Mouse (Mus musculus) kidney, embryonic 14.5 days (tissue): ENCODE measurements around the gene Gpc6. TPM values are rescaled to one million over a fixed set of nuclear protein-coding genes. Genes with fewer than 3 reads are reported as not detected.

Experiments
- ATAC-seq: fragments of 200-750 bp; cut with Nextera tagmentation; 2 replicates; pipeline ENCODE4 v1.8.0; 2017; ENCODE audit warnings: moderate number of reproducible peaks, mild to moderate bottlenecking, moderate TSS enrichment, moderate library complexity; ENCODE audit not compliant: low FRiP score, low TSS enrichment
- H3K27ac ChIP-seq: fragments of 300-500 bp; sonication (generic); 2 replicates; pipeline ENCODE4 v1.5.1; 2014; ENCODE audit warnings: low read depth, mild to moderate bottlenecking, low read length, moderate library complexity, mixed read lengths
- H3K27me3 ChIP-seq: fragments of 300-500 bp; sonication (generic); 2 replicates; pipeline ENCODE4 v1.6.1; 2014; ENCODE audit warnings: mild to moderate bottlenecking, low read length; ENCODE audit not compliant: control insufficient read depth, insufficient read depth
- H3K36me3 ChIP-seq: fragments of 300-500 bp; sonication (generic); 2 replicates; pipeline ENCODE4 v1.6.1; 2014; ENCODE audit warnings: low read length, mixed read lengths; ENCODE audit not compliant: control insufficient read depth, insufficient read depth
- H3K4me1 ChIP-seq: fragments of 300-500 bp; sonication (generic); 2 replicates; pipeline ENCODE4 v1.6.1; 2014; ENCODE audit warnings: low read length, mixed read lengths; ENCODE audit not compliant: control insufficient read depth, insufficient read depth
- H3K4me2 ChIP-seq: fragments of 300-500 bp; sonication (generic); replicated peaks from 2 replicates; pipeline ENCODE4 v1.6.1; 2014; ENCODE audit warnings: low read depth, mild to moderate bottlenecking, low read length
- H3K4me3 ChIP-seq: fragments of 300-500 bp; sonication (generic); 2 replicates; pipeline ENCODE4 v1.5.1; 2014; ENCODE audit warnings: mild to moderate bottlenecking, low read length
- H3K9ac ChIP-seq: fragments of 300-500 bp; sonication (generic); 2 replicates; pipeline ENCODE4 v1.6.1; 2014; ENCODE audit warnings: low read depth, mild to moderate bottlenecking, low read length, moderate library complexity
- H3K9me3 ChIP-seq: fragments of 300-500 bp; sonication (generic); 2 replicates; pipeline ENCODE4 v1.6.1; 2016; ENCODE audit warnings: low read length; ENCODE audit not compliant: control insufficient read depth
- WGBS: fragments of 180-500 bp; shearing (Covaris S2); extraction: QIAGEN DNeasy Blood & Tissue Kit; methylation state at CpG from one replicate; pipeline ENCODE4 v1.1.7; 2014; 5-methylcytosine and 5-hydroxymethylcytosine counted together
- polyA plus RNA-seq: library from polyadenylated mRNA; unstranded; fragments of >200 nt; fragmentation: Nextera tagmentation; extraction: Ambion mirVana; gene quantifications from 2 replicates; pipeline ENCODE4 v1.2.1, GENCODE M21; 2014

Gene Gpc6
- 52.0 and 71.8 TPM in 2 replicates for polyA plus RNA-seq

- peak within 1 kb of the TSS; percentile 65 for H3K4me2 ChIP-seq
- H3K4me1 ChIP-seq, result peaks cover 16% of the 10 kb centered on the region
- no peaks in the 10 kb centered on the region for H3K27me3 ChIP-seq
- peak within 1 kb of the TSS; percentile 93 for H3K4me3 ChIP-seq
- ATAC-seq, result peak; percentile 73
- H3K36me3 ChIP-seq, result no peaks in the 10 kb centered on the region
- peak within 1 kb of the TSS; percentile 98 for H3K27ac ChIP-seq
- no peaks in the 10 kb centered on the region for H3K9me3 ChIP-seq
- peak within 1 kb of the TSS; percentile 96 for H3K9ac ChIP-seq
- WGBS, result under 1% methylated on average over 38 of the region's 38 CpGs
Measured at GRCm38 (mm10) chr14:116924876-116925601, at the start of gene Gpc6. Gpc6 (plus strand) TSS chr14:116925315.

GRCm38 (mm10) chr14:116882480-116883044, 42.6 kb upstream of the Gpc6 start:
- Histone ChIP-seq H3K36me3 (no peaks in the 10 kb centered on the region), H3K4me2 (peak overlapping the region; percentile 10; the same call in 1 of the 2 replicates), H3K4me1 (no peaks in the 10 kb centered on the region), H3K9ac (no peak overlapping the region), H3K27me3 (no peaks in the 10 kb centered on the region), H3K27ac (no peak overlapping the region), H3K4me3 (no peak overlapping the region), H3K9me3 (no peaks in the 10 kb centered on the region)
- peak; percentile 55; the same call in 1 of the 2 replicates for ATAC-seq
- 44% methylated on average over 7 of the region's 7 CpGs for WGBS

DNA sequence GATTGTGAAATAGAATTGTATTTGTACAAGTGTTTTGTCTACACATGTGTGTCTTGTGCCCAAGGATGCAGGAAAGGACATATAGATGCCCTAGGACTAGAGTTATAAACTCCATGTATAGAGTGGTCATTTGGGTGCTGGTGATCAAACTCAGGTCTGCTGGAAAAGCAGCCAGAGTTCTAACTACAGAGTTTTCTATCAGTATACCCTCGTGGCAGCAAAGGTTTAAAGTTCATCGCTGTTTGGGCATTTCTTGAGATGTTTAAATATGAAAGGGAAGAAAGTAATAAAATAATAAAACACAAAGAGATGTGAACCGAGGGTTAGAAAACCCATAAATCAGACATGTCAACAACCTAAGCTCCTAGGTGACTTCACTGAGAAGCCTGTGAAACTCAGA, 30.8 kb upstream of the Gpc6 start:
- H3K9me3 ChIP-seq, result no peaks in the 10 kb centered on the region
- no peaks in the 10 kb centered on the region for H3K27me3 ChIP-seq
- WGBS, result 14% methylated on average over 3 of the region's 3 CpGs
- no peaks in the 10 kb centered on the region for H3K4me1 ChIP-seq
- H3K36me3 ChIP-seq, result no peaks in the 10 kb centered on the region
- no peak overlapping the region for H3K9ac ChIP-seq
- no peak for ATAC-seq
- H3K27ac ChIP-seq, result no peak overlapping the region
- no peak overlapping the region for H3K4me3 ChIP-seq
- H3K4me2 ChIP-seq, result no peak overlapping the region

DNA sequence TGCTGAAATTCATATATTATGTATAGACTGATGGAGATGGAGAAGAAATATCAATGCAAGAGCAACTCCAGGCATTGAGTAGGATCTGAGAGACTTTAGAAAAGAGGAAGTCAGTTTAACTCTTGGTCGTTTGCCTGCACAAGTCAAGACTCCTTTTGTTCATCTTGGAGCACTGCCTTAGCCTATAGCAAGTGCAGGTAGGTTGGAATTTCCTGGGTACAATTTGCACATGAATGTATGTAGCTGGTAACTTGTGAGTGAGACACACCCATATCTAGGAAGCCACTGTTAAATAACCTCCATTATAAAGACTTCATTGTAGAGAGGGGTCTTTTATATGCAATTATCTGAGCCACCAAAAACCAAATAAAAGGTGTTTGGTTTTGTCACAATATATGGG, 27.1 kb upstream of the Gpc6 start:
- no peak overlapping the region for H3K27ac ChIP-seq
- no peaks in the 10 kb centered on the region for H3K27me3 ChIP-seq
- no peaks in the 10 kb centered on the region for H3K9me3 ChIP-seq
- ATAC-seq, result no peak
- H3K9ac ChIP-seq, result no peak overlapping the region
- no peak overlapping the region for H3K4me3 ChIP-seq
- H3K36me3 ChIP-seq, result no peaks in the 10 kb centered on the region
- 43% methylated on average over 1 of the region's 1 CpGs for WGBS
- H3K4me1 ChIP-seq, result no peaks in the 10 kb centered on the region
- H3K4me2 ChIP-seq, result no peak overlapping the region

GRCm38 (mm10) chr14:116911768-116912167, 13.3 kb upstream of the Gpc6 start:
- no peak for ATAC-seq
- no peaks in the 10 kb centered on the region for H3K27me3 ChIP-seq
- peaks cover 5% of the 10 kb centered on the region; the same call in 1 of the 2 replicates for H3K9me3 ChIP-seq
- H3K27ac ChIP-seq, result no peak overlapping the region
- no peaks in the 10 kb centered on the region for H3K36me3 ChIP-seq
- 74% methylated on average over 1 of the region's 1 CpGs for WGBS
- H3K4me2 ChIP-seq, result no peak overlapping the region
- no peak overlapping the region for H3K4me3 ChIP-seq
- no peaks in the 10 kb centered on the region for H3K4me1 ChIP-seq
- no peak overlapping the region for H3K9ac ChIP-seq

GRCm38 (mm10) chr14:116916874-116917273, 8.2 kb upstream of the Gpc6 start:
- H3K27me3 ChIP-seq, result no peaks in the 10 kb centered on the region
- 58% methylated on average over 6 of the region's 6 CpGs for WGBS
- H3K4me2 ChIP-seq, result no peak overlapping the region
- H3K4me1 ChIP-seq, result no peaks in the 10 kb centered on the region
- no peaks in the 10 kb centered on the region for H3K9me3 ChIP-seq
- H3K4me3 ChIP-seq, result no peak overlapping the region
- ATAC-seq, result no peak
- no peak overlapping the region for H3K27ac ChIP-seq
- H3K36me3 ChIP-seq, result no peaks in the 10 kb centered on the region
- no peak overlapping the region for H3K9ac ChIP-seq

- Histone ChIP-seq H3K4me3 (peak overlapping the region; percentile 93; the same call in 1 of the 2 replicates), H3K27ac (no peak overlapping the region)
- 23% methylated on average over 2 of the region's 2 CpGs for WGBS
Measured at GRCm38 (mm10) chr14:116924266-116924665, 849 bp upstream of the Gpc6 start.

DNA sequence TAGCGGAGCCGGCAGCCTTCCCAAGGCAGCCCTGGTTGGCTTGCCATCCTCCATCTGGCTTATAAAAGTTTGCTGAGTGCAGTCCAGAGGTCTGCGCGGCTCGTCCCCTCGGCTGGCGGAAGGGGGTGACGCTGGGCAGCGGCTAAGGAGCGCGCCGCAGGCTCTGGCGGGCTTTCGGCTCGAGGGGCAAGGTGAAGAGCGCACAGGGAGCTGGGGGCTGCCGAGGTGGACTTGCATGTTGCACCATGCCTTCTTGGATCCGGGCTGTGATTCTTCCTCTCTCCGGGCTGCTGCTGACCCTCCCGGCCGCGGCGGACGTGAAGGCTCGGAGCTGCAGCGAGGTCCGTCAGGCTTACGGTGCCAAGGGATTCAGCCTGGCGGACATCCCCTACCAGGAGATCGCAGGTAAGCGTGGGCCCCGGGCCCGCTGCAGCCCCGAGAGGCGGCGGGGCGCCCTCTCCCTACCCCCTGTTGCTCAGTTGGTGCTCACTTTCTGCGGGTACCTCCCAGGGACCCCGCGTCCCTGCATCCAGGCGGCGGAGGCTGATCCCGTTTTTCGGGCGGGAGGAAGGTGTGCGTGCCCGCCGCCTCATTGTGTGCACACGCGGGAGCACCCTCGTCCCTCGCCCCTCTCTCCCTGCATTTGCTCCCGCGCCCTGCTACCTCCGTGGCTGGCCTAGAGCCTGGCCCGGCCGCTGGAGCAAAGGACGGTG, 732 bp downstream of the Gpc6 start:
- peak; percentile 13; the same call in 1 of the 2 replicates for ATAC-seq
- Histone ChIP-seq H3K4me1 (peaks cover 16% of the 10 kb centered on the region), H3K36me3 (no peaks in the 10 kb centered on the region), H3K27me3 (no peaks in the 10 kb centered on the region), H3K9me3 (no peaks in the 10 kb centered on the region), H3K27ac (peak overlapping the region; percentile 98), H3K9ac (peak overlapping the region; percentile 96), H3K4me2 (peak overlapping the region; percentile 65), H3K4me3 (peak overlapping the region; percentile 93)
- WGBS, result 1% methylated on average over 51 of the region's 58 CpGs

More at GRCm38 (mm10) chr14:116924266-116924665, 849 bp upstream of the Gpc6 start:
- ATAC-seq, result no peak
- no peaks in the 10 kb centered on the region for H3K9me3 ChIP-seq
- H3K9ac ChIP-seq, result no peak overlapping the region
- no peaks in the 10 kb centered on the region for H3K27me3 ChIP-seq
- H3K4me2 ChIP-seq, result peak overlapping the region; percentile 65; the same call in 1 of the 2 replicates
- no peaks in the 10 kb centered on the region for H3K36me3 ChIP-seq
- peaks cover 15% of the 10 kb centered on the region for H3K4me1 ChIP-seq
